Mouse (Mus musculus) gastrocnemius, postnatal 14 days (tissue): Measurements from ENCODE around the gene Clcn6. TPM values are rescaled to one million over a fixed set of nuclear protein-coding genes. Genes with fewer than 3 reads are reported as not detected.

Experiments
- DNase-seq: peaks from one replicate; pipeline ENCODE4 v3.0.0; 2021; ENCODE audit warnings: mixed read lengths
- intact Hi-C: fragments of 180-260 bp; cut with DNase I; formaldehyde crosslinking; loops from one replicate; pipeline ENCODE4 v1.15.1; 2025; ENCODE audit warnings: low total_unique reads
- total RNA-seq, 2 experiments: library from RNA; stranded (reverse); gene quantifications; 2 replicates each; pipeline ENCODE4 v1.2.3; 2021

The Clcn6 gene
- total RNA-seq, 2 experiments from 2014 or later: 4.7 to 5.4 TPM

GRCm38 (mm10) chr4:147957141-147957540 lies 81.5 kb downstream of the Clcn6 start:
- intact Hi-C loops: loop anchor here (10.0 kb wide), 1 partner anchor 108 kb away; no protein-coding TSS in a partner anchor

More at GRCm38 (mm10) chr4:147957141-147957540, 81.5 kb downstream of the Clcn6 start:
- no peak for DNase-seq

Other genes with a start within 250 kb of the Clcn6 start
- gene Zfp984, start 229.0 kb downstream of the Clcn6 start, total RNA-seq: 1 to 10 TPM; 1.7 to 2.0 TPM
- gene Zfp933, start 190.5 kb downstream of the Clcn6 start, total RNA-seq: 1 to 10 TPM; 8.9 to 9.2 TPM
- gene Miip, start 170.0 kb downstream of the Clcn6 start, total RNA-seq: 1 to 10 TPM; 4.4 to 5.1 TPM
- gene Fv1, start 169.8 kb downstream of the Clcn6 start, total RNA-seq: 1 to 10 TPM; 3.2 to 3.4 TPM
- gene Mfn2, start 134.1 kb downstream of the Clcn6 start, total RNA-seq: 100 to 1,000 TPM; 292 to 356 TPM
- gene Plod1, start 102.1 kb downstream of the Clcn6 start, total RNA-seq: 10 to 100 TPM; 43.4 to 48.8 TPM
- gene 2510039O18Rik, start 97.9 kb downstream of the Clcn6 start, total RNA-seq: 10 to 100 TPM; 22.1 to 23.8 TPM
- not detected for gene Nppb, start 53.0 kb downstream of the Clcn6 start, total RNA-seq
- gene Nppa, start 38.1 kb downstream of the Clcn6 start, total RNA-seq: not detected
- gene Mthfr, start 256 bp upstream of the Clcn6 start, total RNA-seq: 10 to 100 TPM; 12.0 to 12.3 TPM
- gene Agtrap, start 49.2 kb upstream of the Clcn6 start, total RNA-seq: 10 to 100 TPM; 12.3 to 14.7 TPM
- 10 to 100 TPM; 11.5 to 12.9 TPM for gene Mad2l2, start 91.6 kb upstream of the Clcn6 start, total RNA-seq
- under 1 TPM; 0.10 to 0.13 TPM for gene Draxin, start 91.9 kb upstream of the Clcn6 start, total RNA-seq
- gene Fbxo6, start 113.3 kb upstream of the Clcn6 start, total RNA-seq: 10 to 100 TPM; 22.9 to 29.1 TPM
- 1 to 10 TPM; 1.4 to 3.3 TPM for gene Fbxo44, start 121.7 kb upstream of the Clcn6 start, total RNA-seq
- gene Fbxo2, start 121.8 kb upstream of the Clcn6 start, total RNA-seq: not detected
- under 1 TPM; 0.10 to 0.13 TPM for gene Disp3, start 249.1 kb upstream of the Clcn6 start, total RNA-seq